Mouse (Mus musculus): Measurements from ENCODE around the gene Tango6. TPM values are rescaled to one million over a fixed set of nuclear protein-coding genes. Genes with fewer than 3 reads are reported as not detected.

The Tango6 gene
- total RNA-seq, 2 experiments from 2014 or later, result 8.9 to 9.9 TPM

- no peak for DNase-seq
Observed at GRCm38 (mm10) chr8:106818626-106819515, 136.0 kb downstream of the Tango6 start.

- no peak for DNase-seq
Observed at GRCm38 (mm10) chr8:106819581-106819980, 136.7 kb downstream of the Tango6 start.

GRCm38 (mm10) chr8:106820553-106821515 is 138.0 kb downstream of the Tango6 start:
- DNase-seq, result peak; percentile 23

GRCm38 (mm10) chr8:106828921-106829320 is 146.1 kb downstream of the Tango6 start:
- no peak for DNase-seq

- peak; percentile 16 for DNase-seq
Observed at GRCm38 (mm10) chr8:106829526-106830045, 146.7 kb downstream of the Tango6 start.

- no peak for DNase-seq
Observed at GRCm38 (mm10) chr8:106834899-106835298, 152.0 kb downstream of the Tango6 start.

GRCm38 (mm10) chr8:106836525-106836924 is 153.7 kb downstream of the Tango6 start:
- no peak for DNase-seq

- DNase-seq, result no peak
Observed at GRCm38 (mm10) chr8:106838803-106839202, 155.9 kb downstream of the Tango6 start.

- DNase-seq, result peak; percentile 10
Observed at GRCm38 (mm10) chr8:106839209-106840001, 156.5 kb downstream of the Tango6 start.

GRCm38 (mm10) chr8:106850034-106850433 is 167.2 kb downstream of the Tango6 start:
- DNase-seq, result no peak

GRCm38 (mm10) chr8:106854534-106855241 is 171.8 kb downstream of the Tango6 start:
- DNase-seq, result no peak

- no peak for DNase-seq
Observed at GRCm38 (mm10) chr8:106855242-106855562, 172.3 kb downstream of the Tango6 start.

- DNase-seq, result no peak
Observed at GRCm38 (mm10) chr8:106862845-106863244, 180.0 kb downstream of the Tango6 start.

- DNase-seq, result no peak
Observed at GRCm38 (mm10) chr8:106865354-106865753, 182.5 kb downstream of the Tango6 start.

- no peak for DNase-seq
Observed at GRCm38 (mm10) chr8:106870051-106870450, 187.2 kb downstream of the Tango6 start, which contains the start of gene Has3. Has3 (plus strand) TSS chr8:106870242.

- DNase-seq, result peak; percentile 54
Observed at GRCm38 (mm10) chr8:106870537-106871327, 187.9 kb downstream of the Tango6 start.

- DNase-seq, result no peak
Observed at GRCm38 (mm10) chr8:106871328-106871926, 188.6 kb downstream of the Tango6 start.

- peak; percentile 60 for DNase-seq
Observed at GRCm38 (mm10) chr8:106871931-106872371, 189.1 kb downstream of the Tango6 start.

- no peak for DNase-seq
Observed at GRCm38 (mm10) chr8:106872454-106873034, 189.7 kb downstream of the Tango6 start.

All from gastrocnemius, postnatal 25 days (tissue).